Mouse (Mus musculus) 3T3-L1 (cell line): ENCODE data around the gene Col26a1.
A peak's percentile ranks its signal among the peaks of the same experiment; 100 is the strongest.

Experiments used
- DNase-seq: peaks from one replicate; pipeline ENCODE4 v3.0.0-alpha.2; 2015; ENCODE audit warnings: low read depth, low spot score

The Col26a1 gene

DNA sequence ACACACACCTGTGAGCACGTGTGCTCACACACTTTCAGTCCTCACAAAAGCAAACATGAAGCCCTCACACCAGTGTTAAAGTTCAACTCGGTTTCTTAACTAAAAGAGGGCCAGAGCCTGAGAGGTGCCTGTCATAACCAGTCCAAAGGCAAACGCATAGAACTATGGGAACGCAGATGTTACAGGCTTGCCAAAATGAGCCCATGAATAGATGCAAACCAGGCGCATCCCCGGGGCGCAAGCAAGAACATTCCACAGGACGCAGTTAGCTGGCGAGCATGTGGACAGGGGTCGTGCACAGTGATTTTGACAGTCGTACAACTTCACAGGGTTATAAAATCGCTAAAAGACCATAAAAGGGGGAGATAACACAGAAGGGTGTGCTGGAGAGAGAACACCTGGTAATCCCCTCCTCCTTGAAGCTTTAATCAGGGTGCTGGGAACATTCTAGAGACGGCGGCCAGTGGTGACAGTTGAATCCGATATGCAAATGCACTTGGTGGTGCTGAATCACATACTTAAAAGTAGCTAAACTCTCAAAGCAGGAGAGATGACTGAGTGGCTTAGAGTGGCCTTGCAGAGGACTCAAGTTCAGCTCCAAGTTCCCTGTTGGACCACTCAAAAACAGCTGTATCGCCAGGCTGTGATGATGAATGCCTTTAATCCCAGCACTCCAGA, 76.5 kb downstream of the Col26a1 start:
- no peak for DNase-seq

DNA sequence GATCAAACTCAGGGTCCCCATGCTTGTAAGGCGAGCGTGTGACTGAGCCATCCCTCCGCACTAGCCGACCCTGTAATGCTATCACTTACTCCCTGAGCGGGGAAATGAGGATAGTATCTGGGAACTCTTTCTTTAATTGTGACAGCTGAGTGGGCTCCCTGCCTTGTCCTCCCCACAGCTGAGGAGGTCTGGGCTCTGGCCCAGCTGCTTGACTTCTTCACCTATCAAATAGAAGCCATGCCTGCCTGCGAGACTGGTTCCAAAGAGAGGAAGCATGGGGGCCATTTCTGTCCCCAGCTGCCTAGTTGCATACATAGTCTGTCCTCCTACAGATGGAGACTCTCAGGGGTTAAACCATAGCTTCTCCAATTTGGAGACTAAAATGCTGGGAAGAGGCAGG, 78.0 kb downstream of the Col26a1 start:
- no peak for DNase-seq

DNA sequence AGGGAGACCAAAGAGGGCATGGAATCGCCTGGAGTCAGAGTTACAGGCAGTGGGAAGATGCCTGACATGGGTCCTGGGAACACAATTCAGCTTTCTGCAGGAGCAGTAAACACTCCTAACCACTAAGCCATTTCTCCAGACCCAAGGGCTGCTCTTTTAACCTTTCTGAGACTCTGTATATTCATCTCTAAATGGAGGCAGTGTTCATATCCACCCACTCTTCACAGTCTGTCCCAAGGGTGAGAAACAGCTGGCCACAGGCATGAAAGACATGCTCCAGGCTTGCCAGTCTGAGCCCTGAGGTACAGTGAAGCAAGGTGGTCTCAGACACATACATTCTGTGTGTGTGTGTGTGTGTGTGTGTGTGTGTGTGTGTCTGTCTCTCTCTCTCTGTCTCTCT, 78.8 kb downstream of the Col26a1 start:
- peak; percentile 35 for DNase-seq

DNA sequence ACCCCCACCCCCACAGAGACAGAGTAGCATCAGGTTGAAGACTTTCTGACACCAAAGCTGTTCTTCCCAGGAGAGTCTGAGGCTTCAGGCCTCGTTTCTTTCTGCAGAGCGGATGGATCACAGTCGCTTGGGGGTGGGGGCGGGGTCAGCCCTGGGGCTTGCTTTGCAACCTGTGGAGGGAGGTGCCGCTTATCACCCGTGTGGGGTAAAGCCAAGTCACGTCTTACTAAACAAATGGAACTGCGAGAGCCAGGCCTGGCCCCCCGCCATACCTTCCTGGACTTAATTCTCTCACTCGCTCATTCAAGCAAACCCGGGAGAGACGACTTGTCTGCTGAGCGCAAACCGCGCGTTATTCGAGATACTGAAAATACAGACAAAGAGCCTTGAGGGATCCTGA, 80.3 kb downstream of the Col26a1 start:
- DNase-seq, result no peak

DNA sequence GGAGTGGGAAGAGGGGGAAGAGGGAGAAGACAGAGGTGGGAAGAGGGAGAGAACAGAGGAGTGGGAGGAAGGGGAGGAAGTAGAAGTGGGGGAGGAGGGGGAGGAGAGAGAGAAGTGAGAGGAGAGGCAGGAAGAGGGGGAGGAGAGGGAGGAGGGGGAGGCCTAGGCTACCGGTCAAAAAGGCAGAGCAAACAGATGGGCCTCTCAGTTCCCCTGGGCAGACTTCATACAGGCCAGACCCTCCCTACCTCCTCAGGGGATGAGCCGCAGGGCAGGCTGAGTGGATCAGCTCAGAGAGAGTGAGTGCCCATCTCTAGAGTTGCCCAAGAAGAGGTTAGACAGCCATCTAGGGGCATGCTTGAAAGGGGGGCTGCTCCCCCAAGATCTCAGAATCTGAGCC, 86.1 kb downstream of the Col26a1 start:
- DNase-seq, result no peak

DNA sequence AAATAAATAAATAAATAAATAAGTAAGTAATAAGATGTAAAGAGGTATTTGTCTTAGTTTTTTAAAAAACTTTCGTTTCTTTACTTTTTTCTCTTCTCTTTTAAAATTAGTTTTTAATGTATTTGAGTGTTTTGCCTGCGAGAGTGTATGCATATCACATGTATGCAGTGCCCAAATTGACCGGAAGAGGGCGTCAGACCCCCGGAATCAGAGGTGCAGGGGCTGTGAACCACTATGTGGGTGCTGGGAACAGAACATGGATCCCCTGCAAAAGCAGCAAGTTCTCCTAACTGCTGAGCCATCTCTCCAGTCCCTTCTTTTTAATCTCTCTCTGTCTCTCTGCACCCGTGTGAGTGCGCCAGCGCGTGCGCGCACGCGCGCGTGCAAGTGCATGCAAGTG, 89.2 kb downstream of the Col26a1 start:
- DNase-seq, result no peak

DNA sequence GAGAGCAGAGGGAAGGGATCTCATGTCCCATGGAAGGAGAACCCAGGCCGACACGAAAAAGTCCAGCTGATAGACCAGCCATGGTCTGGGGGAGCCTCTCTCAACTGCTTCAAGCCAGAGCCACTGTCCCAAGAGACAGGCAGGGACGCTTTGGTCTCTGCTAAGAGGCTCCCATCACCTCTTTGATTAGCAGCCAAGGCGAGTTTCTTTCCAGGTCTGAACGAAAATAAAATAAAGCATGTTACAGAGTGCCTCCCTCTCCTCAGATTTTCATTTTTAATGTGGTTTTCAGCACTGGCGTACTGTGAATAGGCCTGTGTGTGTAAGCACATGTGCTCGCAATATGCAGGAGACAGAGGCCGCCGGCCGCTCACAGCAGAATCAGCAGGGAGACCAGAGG, 90.5 kb downstream of the Col26a1 start:
- no peak for DNase-seq

DNA sequence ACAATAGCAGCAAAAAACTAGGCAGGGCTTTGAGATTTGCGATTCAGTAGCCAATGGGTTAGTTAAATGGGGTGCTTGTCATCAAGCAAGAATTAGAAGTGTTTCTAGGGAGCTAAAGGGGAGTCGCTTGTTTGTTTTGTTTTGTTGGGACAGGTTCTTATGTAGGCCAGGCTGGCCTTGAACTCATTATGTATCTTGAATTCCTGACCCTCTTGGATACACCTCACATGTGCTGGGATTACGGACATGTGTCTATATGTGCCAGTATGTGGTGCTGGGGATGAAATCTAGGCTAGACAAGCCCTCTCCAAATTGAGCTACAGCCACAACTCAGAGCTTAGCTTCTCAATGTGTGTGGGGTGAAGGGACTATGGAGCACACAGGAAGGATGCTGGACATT, 91.8 kb downstream of the Col26a1 start:
- no peak for DNase-seq

DNA sequence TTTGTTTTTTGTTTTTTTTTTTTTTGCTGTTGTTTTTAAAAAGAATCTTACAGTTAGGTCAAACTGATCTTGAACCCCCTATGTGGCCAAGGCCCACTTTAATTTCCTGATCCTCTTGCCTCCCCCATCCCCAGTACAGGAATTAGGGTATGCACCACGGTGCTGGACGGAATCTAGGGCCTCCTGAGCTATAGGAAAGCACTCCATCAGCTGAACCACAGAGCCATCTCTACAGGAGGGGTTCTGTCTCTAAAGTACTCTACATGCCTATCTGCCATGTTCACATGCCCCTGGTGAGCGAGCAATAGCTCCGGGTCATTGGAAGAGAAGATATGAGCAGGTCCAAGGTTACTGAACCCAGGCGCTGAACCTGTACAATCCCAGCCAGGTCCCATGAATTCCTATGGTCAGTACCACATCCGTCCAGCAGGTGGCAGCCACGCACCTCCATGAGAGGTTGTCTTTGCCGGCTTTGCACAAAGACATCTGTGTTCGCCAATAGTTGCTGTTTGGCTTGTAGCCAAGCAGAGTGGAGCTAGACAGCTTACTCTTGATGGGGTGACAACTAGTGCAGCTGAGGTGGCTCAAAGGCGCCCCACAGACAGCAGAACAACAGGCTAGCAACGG, 92.3 kb downstream of the Col26a1 start:
- peak; percentile 91 for DNase-seq

DNA sequence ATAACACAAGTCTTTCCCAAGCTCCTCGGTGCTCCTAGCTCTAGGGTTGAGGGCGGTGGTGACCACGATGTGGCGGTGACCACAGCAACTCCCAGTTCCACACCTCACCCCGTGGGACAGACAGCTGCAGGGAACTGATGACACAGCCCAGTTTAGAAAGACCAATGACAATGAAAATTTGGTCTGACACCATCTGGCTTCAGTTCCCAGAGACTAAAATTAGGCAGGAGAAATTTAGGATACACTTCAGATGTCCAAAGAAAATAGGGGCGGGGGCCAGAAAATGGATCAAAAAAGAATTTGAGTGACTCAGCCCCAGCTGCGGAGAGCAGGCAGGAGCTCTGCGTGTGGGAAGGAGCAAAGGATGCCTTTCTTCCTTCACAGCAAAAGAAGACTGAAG, 98.5 kb downstream of the Col26a1 start:
- DNase-seq, result peak; percentile 20

DNA sequence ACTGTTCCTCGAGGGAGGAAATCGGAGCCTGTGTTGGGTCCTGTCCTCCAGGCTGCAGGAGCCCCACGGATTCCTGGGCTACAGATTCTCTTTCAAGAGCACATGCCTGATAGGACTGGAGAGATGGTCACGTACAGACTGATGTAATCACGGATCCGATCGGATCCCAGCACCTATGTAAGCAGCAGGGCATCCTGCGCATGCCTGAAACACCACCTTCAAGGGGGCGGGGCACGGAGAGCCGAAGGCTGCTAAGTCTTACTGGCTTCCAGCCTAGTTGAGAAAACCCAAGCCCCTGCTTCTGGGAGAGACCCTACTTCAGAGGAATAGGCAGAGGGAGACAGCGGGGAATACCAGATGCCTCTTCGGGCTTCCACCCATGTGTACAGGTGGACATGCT, 100.4 kb downstream of the Col26a1 start:
- DNase-seq, result no peak

DNA sequence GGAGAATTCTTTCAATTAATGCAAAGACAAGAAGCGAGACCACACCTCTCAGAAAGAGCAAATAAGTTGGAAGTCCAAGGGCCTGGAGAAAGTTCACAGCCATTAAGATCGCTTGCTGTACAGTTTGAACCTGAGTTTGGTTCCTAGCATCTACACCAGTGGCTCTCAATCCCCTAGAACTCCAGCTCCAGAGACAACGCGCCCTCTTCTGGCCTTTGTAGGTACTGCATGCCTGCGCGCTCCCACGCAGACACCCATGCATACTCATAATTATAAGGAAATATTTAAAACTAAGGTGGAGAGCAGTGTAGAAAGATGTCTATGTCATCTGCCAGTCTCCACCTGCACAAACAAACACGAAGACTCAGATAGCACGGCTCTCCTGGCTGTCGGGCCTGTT, 102.5 kb downstream of the Col26a1 start:
- DNase-seq, result peak; percentile 43

DNA sequence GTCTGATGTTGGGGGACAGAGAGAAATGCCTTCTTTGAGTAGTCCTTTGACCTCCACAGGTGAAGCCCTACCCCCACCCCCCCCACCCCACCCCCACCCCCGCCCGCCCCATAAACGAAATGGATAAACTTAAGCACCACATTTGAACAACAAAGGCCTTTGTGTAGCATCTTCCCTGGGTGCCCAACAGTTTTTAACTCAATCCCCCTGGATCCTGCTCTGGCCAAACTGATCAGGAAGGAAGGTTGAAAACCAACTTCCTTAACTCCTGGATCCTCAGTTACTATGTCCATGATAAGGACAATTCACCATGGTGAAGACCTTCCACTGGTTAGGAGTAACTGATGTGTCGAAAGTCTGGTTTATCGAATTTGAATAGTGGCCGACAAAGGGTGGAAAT, 103.1 kb downstream of the Col26a1 start:
- no peak for DNase-seq

DNA sequence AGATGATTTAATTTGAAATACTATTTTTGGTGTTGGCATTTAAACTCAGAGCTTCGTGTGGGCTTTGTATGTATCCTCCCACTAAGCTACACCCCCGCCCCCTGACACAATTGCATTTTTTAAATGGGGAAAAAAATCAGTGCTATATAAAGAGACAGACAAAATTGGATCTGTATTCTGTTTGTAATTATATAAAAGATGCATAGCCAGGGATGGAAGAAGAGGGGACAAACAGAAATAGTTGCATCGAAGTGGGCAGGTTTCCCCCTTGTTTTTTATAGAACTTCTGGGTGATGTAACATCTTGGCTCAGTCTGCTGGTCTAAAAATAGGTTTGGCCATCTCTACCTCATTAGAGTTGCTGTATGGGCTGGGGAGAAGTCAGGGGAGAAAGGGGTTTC, 107.5 kb downstream of the Col26a1 start:
- DNase-seq, result no peak

DNA sequence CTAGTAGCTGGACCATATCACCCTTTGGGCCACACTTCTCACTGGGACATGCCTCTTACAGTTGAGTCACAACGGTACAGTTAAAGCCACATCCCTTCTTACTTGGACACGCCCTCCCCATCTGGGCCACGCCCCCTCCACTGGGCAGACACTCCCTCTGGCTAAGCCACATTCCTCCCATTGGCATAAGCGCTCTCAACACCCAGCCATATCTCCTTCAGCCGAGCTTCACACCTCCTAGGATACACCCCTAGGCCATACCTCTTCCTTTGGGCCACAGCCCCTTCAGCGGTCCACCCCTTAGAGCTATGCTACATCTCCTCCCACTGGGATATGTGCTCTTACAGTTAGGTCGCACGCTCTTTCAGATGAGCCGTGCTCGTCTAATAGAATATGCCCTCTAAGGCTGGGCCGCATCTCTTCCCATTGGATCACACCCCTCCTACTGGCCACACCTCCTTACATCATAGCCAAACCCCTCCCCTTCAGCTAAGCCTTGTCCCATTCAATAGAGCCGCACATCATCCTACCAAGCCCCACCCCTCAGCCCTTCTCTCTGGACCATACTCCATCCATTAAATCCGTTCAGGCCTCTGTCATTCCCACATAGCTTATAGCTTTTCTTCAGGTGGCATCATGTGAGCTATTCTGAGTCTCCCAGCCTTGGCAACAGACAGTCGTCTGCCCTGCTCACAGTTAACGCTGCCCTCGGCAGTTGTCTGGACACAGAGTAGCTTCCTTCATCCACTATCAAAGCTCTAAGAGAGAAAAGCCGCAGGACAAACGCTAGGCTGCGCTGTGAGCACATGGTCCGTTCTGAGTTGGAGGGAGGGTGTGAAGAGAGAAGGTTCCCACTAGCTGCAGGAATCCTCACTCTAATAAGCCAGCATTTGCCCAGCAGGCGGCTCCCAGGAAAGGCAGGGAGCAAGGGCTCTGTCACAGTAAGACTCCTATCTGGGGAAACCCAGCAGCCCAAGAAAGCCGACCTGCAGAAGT, 109.7 kb downstream of the Col26a1 start:
- DNase-seq, result no peak

DNA sequence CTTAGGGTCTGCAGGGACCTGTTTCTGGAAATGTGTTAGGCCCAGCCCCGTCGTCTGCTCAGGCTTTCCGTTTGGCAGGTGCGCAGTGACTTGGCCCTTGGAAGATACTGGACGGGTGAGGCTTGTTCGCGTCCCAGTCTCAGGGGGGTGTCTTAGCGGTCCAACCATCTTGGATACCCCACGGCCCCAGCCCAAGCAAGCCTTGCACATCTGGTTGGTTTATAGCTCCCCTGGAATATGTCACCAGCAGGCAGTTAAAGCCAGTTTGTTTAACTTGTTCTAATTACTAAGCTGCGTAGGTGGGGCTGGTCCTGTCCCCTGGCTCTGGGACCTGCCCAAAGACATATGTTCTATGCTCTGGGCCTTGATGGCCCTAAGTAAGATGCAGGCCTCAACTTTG, 111.9 kb downstream of the Col26a1 start:
- DNase-seq, result no peak

DNA sequence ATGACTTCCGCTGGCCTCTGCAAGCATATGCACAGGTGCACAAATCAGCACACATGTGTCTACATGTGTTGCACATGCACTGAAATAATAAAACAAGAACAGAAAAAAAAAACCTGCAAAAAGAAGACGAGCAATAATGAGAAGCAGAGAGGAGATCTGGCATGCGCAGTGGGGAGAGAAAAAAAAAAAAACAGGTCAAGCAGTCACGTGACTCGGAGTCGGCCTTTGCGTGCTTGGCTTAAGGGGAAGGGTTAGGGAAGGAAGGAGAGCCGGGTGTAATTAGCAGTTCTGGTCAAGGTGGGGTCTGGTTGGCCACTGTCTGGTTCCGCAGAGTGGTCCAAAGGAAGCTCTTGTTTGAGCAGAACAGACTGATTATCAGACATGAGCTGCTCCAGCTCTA, 115.7 kb downstream of the Col26a1 start:
- DNase-seq, result no peak

DNA sequence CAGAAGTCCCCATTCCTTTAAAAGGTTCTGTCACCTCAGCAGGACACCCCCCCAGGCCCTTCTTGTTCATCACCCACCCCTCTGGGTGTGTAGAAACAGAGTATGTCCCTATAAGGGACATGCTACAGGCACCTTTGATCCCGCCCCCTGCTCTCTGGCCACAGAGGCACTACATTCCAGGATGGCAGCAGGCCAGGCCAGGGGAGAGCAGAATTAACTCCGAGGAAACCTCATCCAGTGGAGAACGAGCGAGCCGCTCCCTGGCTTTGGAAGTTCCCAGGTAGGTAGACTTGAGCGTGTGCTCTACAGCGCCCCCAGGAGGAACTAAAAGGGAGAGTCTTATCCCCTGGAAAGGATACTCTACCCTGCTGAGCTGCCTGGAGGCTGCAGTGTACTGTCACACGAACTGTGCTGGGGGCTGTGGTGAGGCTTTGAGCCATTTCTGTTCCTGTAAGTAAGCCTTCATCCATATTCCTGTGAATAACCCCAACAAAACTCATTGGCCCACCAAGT, 118.8 kb downstream of the Col26a1 start:
- DNase-seq, result no peak

DNA sequence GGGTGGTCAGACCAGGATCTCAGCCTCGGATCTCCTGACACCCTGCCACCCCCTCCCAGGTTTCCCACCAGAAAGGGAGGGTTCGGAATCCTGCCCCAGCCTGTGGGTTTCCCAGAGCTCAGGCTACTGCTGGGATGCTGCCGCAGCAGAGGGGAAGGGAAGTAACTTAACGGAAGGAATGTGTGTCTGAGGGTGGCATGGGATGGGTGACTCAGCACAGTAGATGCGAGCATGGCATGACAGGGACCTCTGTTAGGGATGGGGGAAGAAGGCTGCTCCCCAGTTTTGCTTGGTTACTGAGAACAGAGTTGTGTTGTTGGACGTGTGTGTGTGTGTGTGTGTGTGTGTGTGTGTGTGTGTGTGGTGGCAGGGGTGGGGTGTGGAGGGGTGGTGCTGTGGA, 122.7 kb downstream of the Col26a1 start:
- DNase-seq, result peak; percentile 43

DNA sequence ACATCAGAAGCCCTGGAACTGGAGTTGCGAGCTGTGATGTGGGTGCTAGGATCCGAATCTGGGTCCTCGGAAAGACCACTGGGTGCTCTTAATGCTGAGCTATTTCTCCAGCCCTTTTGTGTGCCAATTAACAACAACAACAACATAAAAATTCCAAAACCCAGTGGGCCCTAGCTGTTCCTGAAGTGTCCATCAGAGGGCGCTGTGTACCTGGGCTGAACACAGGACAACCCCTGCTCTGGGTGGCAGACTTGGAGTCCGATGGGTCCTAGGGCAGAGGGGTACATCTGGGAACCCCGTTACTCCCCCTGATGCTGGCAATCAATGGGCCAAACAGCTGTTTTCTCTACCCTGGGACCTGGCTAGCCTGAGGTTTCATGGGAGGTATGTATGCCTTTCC, 123.2 kb downstream of the Col26a1 start:
- DNase-seq, result no peak

DNA sequence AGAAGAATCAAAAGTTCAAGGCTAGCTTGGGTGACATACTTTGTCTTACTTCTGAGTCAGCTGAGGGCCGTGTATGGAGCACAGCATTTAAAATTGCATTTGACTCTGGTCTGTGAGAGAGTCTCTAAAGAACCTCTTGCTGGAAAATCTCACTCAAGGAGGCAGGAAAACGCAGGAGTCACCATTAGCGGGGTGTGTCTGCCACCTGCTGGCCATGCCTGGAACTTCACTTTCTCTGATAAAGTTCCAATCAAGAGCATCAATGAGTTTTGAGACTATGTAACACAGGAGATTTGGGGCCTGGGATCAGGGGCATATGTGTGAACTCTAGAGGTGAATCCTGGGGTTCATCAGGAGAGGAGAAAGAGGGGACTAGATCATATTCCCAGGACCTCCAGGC, 127.3 kb downstream of the Col26a1 start:
- DNase-seq, result peak; percentile 88

DNA sequence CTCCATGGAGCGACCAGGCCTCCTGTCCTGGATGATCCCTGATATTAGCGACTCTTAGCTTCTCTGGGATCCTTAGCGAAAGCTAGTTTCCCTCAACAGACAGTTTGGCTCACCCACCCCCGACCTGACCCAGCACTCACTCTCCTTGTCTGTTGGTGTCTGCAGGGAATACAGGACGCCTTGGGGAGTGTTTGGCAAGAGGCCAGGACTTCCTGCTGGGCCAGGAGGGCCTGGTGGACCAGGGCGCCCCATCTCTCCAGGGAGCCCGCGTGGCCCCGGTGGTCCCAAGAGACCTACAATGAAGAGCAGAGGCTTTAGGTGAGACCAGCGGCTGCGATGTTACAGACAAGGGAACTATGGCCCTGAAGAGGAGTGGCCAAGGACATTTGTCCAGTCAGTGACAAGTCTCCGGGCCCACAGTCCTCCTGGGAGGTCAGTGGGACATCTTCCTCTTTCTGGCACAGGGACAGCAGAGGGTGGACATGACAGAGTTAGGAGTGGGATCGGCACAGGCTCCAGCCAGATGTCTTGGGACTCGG, 128.9 kb downstream of the Col26a1 start:
- no peak for DNase-seq
